Mouse (Mus musculus): ENCODE measurements at regions not wholly inside any gene's neighbourhood (a gene's known extent, or its start where the extent isn't known, plus 50 kb on each side); places are given as distances from the start of the nearest gene placed in this dataset.

DNA sequence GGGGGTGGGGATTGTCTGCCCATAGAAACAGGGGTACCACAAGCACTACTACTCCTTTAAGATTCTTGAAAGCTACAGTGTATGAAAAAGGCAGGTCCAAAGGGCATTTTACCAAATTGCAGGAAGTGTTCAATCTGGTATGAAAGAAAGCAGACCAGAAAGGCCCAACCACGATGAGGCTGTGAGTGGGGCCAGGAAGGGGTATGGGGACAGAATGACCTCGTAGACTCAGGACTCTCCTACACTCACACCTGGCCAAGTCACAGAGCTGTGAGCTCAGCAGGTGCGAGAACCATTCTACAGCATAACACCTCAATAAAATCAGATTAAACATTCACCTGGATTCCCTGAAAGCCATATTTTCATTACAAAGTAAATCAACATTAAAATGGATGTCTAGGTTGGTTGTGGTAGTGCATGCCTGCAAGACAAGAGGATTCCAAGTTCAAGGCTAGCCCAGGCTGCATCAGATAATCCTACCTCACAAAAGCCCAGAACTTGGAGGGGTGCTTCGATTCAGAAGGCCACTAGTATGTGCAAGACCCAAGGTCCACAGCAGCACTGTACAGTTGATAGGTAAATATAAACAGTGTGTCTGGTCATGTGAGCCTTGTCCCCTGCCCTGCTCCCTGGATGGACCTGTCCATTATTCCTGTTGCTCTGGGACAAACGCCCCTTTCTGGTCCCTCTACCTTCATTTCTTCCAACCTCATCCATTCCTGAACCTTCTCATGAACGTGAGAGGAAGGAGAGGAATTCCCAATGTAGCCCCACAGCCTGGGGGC lies 115.3 kb downstream of the 1810010D01Rik start:
- Histone ChIP-seq H3K27ac (ENCODE audit: control insufficient read depth, low read depth, low read length) (no peak overlapping the region), H3K9me3 (replicated peaks; ENCODE audit: insufficient read depth, low read length) (no peaks in the 10 kb centered on the region), H3K36me3 (ENCODE audit: control insufficient read depth in 1 of 2, insufficient read depth in 2 of 2, low read length in 2 of 2) (no peaks in the 10 kb centered on the region), H3K9ac (ENCODE audit: control insufficient read depth, low read depth, low read length, poor library complexity, severe bottlenecking) (no peak overlapping the region), H3K79me2 (ENCODE audit: control insufficient read depth, insufficient read depth, low read length, poor library complexity) (no peaks in the 10 kb centered on the region), H3K27me3 (ENCODE audit: control insufficient read depth in 1 of 2, insufficient read depth in 2 of 2, low read length in 2 of 2) (no peaks in the 10 kb centered on the region), H3K4me1 (ENCODE audit: control insufficient read depth in 1 of 2, insufficient read depth in 2 of 2, low read length in 2 of 2) (no peaks in the 10 kb centered on the region), H3K4me3 (ENCODE audit: control insufficient read depth in 1 of 2, insufficient read depth in 1 of 2, low read depth in 2 of 2, low read length in 2 of 2) (no peak overlapping the region)
- TF ChIP-seq EP300 (IDR thresholded peaks at IDR 0.05; ENCODE audit: low read depth in 1 of 2, low read length in 2 of 2) (no peak), USF2 (IDR thresholded peaks at IDR 0.05; ENCODE audit: borderline replicate concordance in 1 of 2, insufficient read depth in 1 of 2, low read depth in 1 of 2, low read length in 2 of 2) (no peak), ZKSCAN1 (IDR thresholded peaks at IDR 0.05; ENCODE audit: low read depth, low read length) (no peak), GATA1 (IDR thresholded peaks at IDR 0.05; ENCODE audit: low read depth, low read length) (no peak), TBP (IDR thresholded peaks at IDR 0.05; ENCODE audit: low read depth, low read length) (no peak), JUND (IDR thresholded peaks at IDR 0.05; ENCODE audit: low read depth, low read length) (no peak), RAD21 (IDR thresholded peaks at IDR 0.05; ENCODE audit: low read depth, low read length) (no peak), MEF2A (IDR thresholded peaks at IDR 0.05; ENCODE audit: extremely low read depth, insufficient replicate concordance, low read depth, low read length, poor library complexity, severe bottlenecking) (no peak), SIN3A (IDR thresholded peaks at IDR 0.05; ENCODE audit: low read length) (no peak), HCFC1 (IDR thresholded peaks at IDR 0.05; ENCODE audit: low read depth, low read length) (no peak), SMC3 (IDR thresholded peaks at IDR 0.05; ENCODE audit: low read depth, low read length) (no peak), ETS1 (IDR thresholded peaks at IDR 0.05; ENCODE audit: low read depth, low read length) (no peak), POLR2AphosphoS5 (IDR thresholded peaks at IDR 0.05; ENCODE audit: borderline replicate concordance, low read depth, low read length) (no peak), GABPA (IDR thresholded peaks at IDR 0.05; ENCODE audit: low read depth, low read length) (no peak), MAX (IDR thresholded peaks at IDR 0.05; ENCODE audit: low read length) (no peak), MAFK (IDR thresholded peaks at IDR 0.05; ENCODE audit: borderline replicate concordance, low read depth, low read length) (no peak), E2F4 (IDR thresholded peaks at IDR 0.05; ENCODE audit: borderline replicate concordance, low read depth, low read length) (no peak), RCOR1 (IDR thresholded peaks at IDR 0.05; ENCODE audit: low read depth, low read length) (no peak), CHD1 (IDR thresholded peaks at IDR 0.05; ENCODE audit: low read depth, low read length) (no peak), MYB (IDR thresholded peaks at IDR 0.05; ENCODE audit: low read depth, low read length) (no peak)
- no peak for DNase-seq (ENCODE audit: low read depth, low spot score)

- Histone ChIP-seq H3K4me3 (ENCODE audit: control insufficient read depth in 1 of 2, insufficient read depth in 1 of 2, low read depth in 2 of 2, low read length in 2 of 2) (no peak overlapping the region), H3K36me3 (ENCODE audit: control insufficient read depth in 1 of 2, insufficient read depth in 2 of 2, low read length in 2 of 2) (no peaks in the 10 kb centered on the region), H3K9me3 (replicated peaks; ENCODE audit: insufficient read depth, low read length) (no peaks in the 10 kb centered on the region), H3K79me2 (ENCODE audit: control insufficient read depth, insufficient read depth, low read length, poor library complexity) (no peaks in the 10 kb centered on the region), H3K27ac (ENCODE audit: control insufficient read depth, low read depth, low read length) (no peak overlapping the region), H3K4me1 (ENCODE audit: control insufficient read depth in 1 of 2, insufficient read depth in 2 of 2, low read length in 2 of 2) (no peaks in the 10 kb centered on the region), H3K27me3 (ENCODE audit: control insufficient read depth in 1 of 2, insufficient read depth in 2 of 2, low read length in 2 of 2) (no peaks in the 10 kb centered on the region), H3K9ac (ENCODE audit: control insufficient read depth, low read depth, low read length, poor library complexity, severe bottlenecking) (no peak overlapping the region)
- DNase-seq (ENCODE audit: low read depth, low spot score) = no peak
- no peak for TF ChIP-seq EP300 (IDR thresholded peaks at IDR 0.05; ENCODE audit: low read depth in 1 of 2, low read length in 2 of 2)
- TF ChIP-seq TAL1 (IDR thresholded peaks at IDR 0.05; ENCODE audit: low read length) = no peak
- no peak for TF ChIP-seq USF1 (IDR thresholded peaks at IDR 0.05; ENCODE audit: low read depth, low read length)
- TF ChIP-seq GATA1 (IDR thresholded peaks at IDR 0.05; ENCODE audit: low read depth, low read length) = no peak
- TF ChIP-seq GABPA (IDR thresholded peaks at IDR 0.05; ENCODE audit: low read depth, low read length) = no peak
- no peak for TF ChIP-seq TBP (IDR thresholded peaks at IDR 0.05; ENCODE audit: low read depth, low read length)
- TF ChIP-seq NRF1 (IDR thresholded peaks at IDR 0.05; ENCODE audit: insufficient read depth, low read depth, low read length, poor library complexity, severe bottlenecking) = no peak
- TF ChIP-seq UBTF (IDR thresholded peaks at IDR 0.05; ENCODE audit: borderline replicate concordance, insufficient read depth, low read depth, low read length) = no peak
- no peak for TF ChIP-seq POLR2AphosphoS5 (IDR thresholded peaks at IDR 0.05; ENCODE audit: borderline replicate concordance, low read depth, low read length)
- no peak for TF ChIP-seq MAFK (IDR thresholded peaks at IDR 0.05; ENCODE audit: borderline replicate concordance, low read depth, low read length)
Observed at GRCm38 (mm10) chr7:145090849-145091248, 117.1 kb downstream of the 1810010D01Rik start.
